Mouse (Mus musculus): ENCODE measurements around the gene Glt6d1.

DNA sequence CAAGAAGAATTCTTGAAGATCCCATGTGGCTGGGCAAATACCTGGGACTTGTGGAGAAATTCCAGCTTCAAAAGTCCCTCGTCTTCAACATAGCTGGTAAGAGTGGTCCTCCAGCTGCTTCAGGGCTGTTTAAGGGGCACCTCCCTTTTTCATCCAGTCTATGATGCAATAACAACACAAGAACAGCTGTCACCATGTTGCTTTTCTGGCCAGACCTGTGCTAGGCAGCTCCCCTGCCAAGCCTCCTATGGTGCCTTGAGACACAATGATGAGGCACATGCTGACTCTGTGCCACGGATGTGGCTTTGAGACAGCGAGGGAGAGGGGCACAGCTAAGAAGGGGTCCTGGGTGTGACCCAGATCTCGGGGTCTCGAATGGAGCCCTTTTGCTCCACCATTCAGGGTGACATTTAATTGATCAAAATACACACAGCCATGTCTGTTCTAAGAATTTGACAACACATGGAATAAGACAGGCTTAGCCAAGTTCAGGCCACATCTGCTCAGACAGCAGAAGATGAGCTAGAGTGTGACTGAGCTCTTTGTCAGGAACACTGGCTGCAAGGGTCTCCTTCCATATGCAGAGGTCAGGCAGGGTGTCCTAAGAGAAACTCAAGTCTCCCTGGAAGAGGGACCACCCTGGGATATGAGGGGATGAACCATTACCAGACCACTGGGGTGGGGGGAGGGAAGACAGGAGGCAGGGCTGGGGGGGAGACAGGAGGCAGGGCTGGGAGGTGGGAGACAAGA is 29.9 kb downstream of the Glt6d1 start:
- TF ChIP-seq POLR2A (IDR thresholded peaks at IDR 0.05; ENCODE audit: control insufficient read depth, low read depth, low read length) (0 out of 2 replicates have a peak, but pooled peaks have one; percentile 14), CTCF (IDR thresholded peaks at IDR 0.05; ENCODE audit: control insufficient read depth, insufficient read depth, insufficient replicate concordance, low read depth, low read length) (no peak)
